ENCODE assay signal across 27 mouse cellular contexts in genomic region chr7:127341356-127341755, GRCm38 (mm10). TPM values are rescaled to one million over a fixed set of nuclear protein-coding genes. Genes with fewer than 3 reads are reported as not detected.
DNase-seq lines count a peak whose midpoint lies in the region; ATAC-seq and TF ChIP-seq lines count a peak whose summit lies in the region.
"Had no signal": no experiment of that assay in that cellular context is flagged by ENCODE, and none has a peak within 500 bp of the region (broad histone marks: within the 10 kb centered on the region; RNA-seq: fewer than 3 reads in every experiment).

No protein-coding gene starts in this region.

- no peak overlapping the region for H3K27ac ChIP-seq in kidney, embryonic 14.5 days (ENCODE audit: low read depth, low read length)
- H3K27ac ChIP-seq in kidney, adult 2 months (ENCODE audit: insufficient read depth, low read depth, low read length) = peak overlapping the region; percentile 64
- H3K27ac ChIP-seq in neural tube, embryonic 15.5 days (replicated peaks) = no peak overlapping the region
- H3K27ac ChIP-seq: gastrocnemius, adult 2 months; heart, embryonic 13.5 days; hindbrain, embryonic 10.5 days; intestine, embryonic 15.5 days; layer of hippocampus, adult 2 months; liver, embryonic 13.5 days; macrophage; neural tube, embryonic 13.5 days had no signal

- no peak overlapping the region for H3K4me3 ChIP-seq in kidney, embryonic 14.5 days (ENCODE audit: low read length)
- no peak overlapping the region for H3K4me3 ChIP-seq in kidney, adult 2 months (ENCODE audit: insufficient read depth, low read depth, low read length)
- no peak overlapping the region for H3K4me3 ChIP-seq in neural tube, embryonic 15.5 days (replicated peaks)
- H3K4me3 ChIP-seq: gastrocnemius, adult 2 months; heart, embryonic 13.5 days; hindbrain, embryonic 10.5 days; intestine, embryonic 15.5 days; layer of hippocampus, adult 2 months; liver, embryonic 13.5 days; neural tube, embryonic 13.5 days had no signal

- no peaks in the 10 kb centered on the region for H3K27me3 ChIP-seq in kidney, embryonic 14.5 days (ENCODE audit: control insufficient read depth, insufficient read depth, low read length)
- no peaks in the 10 kb centered on the region for H3K27me3 ChIP-seq in kidney, adult 2 months (replicated peaks; ENCODE audit: control insufficient read depth, insufficient read depth, low read length)
- no peaks in the 10 kb centered on the region for H3K27me3 ChIP-seq in neural tube, embryonic 15.5 days (replicated peaks)
- H3K27me3 ChIP-seq: heart, embryonic 13.5 days; intestine, embryonic 15.5 days; liver, embryonic 13.5 days; neural tube, embryonic 13.5 days had no signal

- H3K9ac ChIP-seq in kidney, embryonic 14.5 days (ENCODE audit: low read depth, low read length) = no peak overlapping the region
- H3K9ac ChIP-seq in neural tube, embryonic 15.5 days (replicated peaks) = no peak overlapping the region
- H3K9ac ChIP-seq: heart, embryonic 13.5 days; intestine, embryonic 15.5 days; liver, embryonic 13.5 days; neural tube, embryonic 13.5 days had no signal

- peak; percentile 89 for DNase-seq in kidney, adult 11 months
- DNase-seq in kidney, adult 2 months = peak; percentile 90
- peak; percentile 90 for DNase-seq in kidney, adult 9 months
- DNase-seq in kidney, postnatal 14 days = peak; percentile 74
- no peak for DNase-seq in spleen, postnatal 10 days (ENCODE audit: low spot score in 2 of 2)
- no peak for DNase-seq in cerebellum, postnatal 25 days
- DNase-seq: adrenal gland, postnatal 25 days; B cell, adult 2 months; cerebellum, adult 18-20 months; cerebellum, postnatal 36 days; gastrocnemius, adult 2 months; gastrocnemius, postnatal 36 days; heart, postnatal 10 days; liver, embryonic 13.5 days; lung, adult 2 months; lung, postnatal 10 days; thymus, postnatal 4 days had no signal

- WGBS in kidney, embryonic 14.5 days = 81% methylated on average over 8 of the region's 8 CpGs
- 30% methylated on average over 8 of the region's 8 CpGs for WGBS in kidney, adult 2 months
- 95% methylated on average over 8 of the region's 8 CpGs for WGBS in neural tube, embryonic 15.5 days

- H3K9me3 ChIP-seq in kidney, embryonic 14.5 days (ENCODE audit: control insufficient read depth, low read length) = no peaks in the 10 kb centered on the region
- no peaks in the 10 kb centered on the region for H3K9me3 ChIP-seq in neural tube, embryonic 15.5 days (replicated peaks)
- H3K9me3 ChIP-seq: heart, embryonic 13.5 days; hindbrain, embryonic 10.5 days; intestine, embryonic 15.5 days; liver, embryonic 13.5 days; neural tube, embryonic 13.5 days had no signal

- peaks cover 7% of the 10 kb centered on the region for H3K4me1 ChIP-seq in kidney, embryonic 14.5 days (ENCODE audit: control insufficient read depth, insufficient read depth, low read length)
- H3K4me1 ChIP-seq in kidney, adult 2 months (ENCODE audit: control insufficient read depth, insufficient read depth, low read length) = peaks cover 32% of the 10 kb centered on the region
- peaks cover 21% of the 10 kb centered on the region for H3K4me1 ChIP-seq in neural tube, embryonic 15.5 days

- no peak for ATAC-seq in kidney, embryonic 14.5 days (ENCODE audit: low FRiP score, low TSS enrichment)
- no peak for ATAC-seq in neural tube, embryonic 15.5 days (ENCODE audit: low FRiP score)
- ATAC-seq: forebrain, embryonic 14.5 days; hindbrain, embryonic 16.5 days; intestine, embryonic 15.5 days had no signal

- TF ChIP-seq CTCF in kidney, adult 2 months (conservative IDR thresholded peaks at IDR 0.05; ENCODE audit: insufficient read depth, insufficient read length, low read depth, low read length) = no peak

- no peak overlapping the region for H3K4me2 ChIP-seq in kidney, embryonic 14.5 days (replicated peaks; ENCODE audit: low read depth, low read length)
- H3K4me2 ChIP-seq in neural tube, embryonic 15.5 days = no peak overlapping the region
- H3K4me2 ChIP-seq: heart, embryonic 13.5 days; intestine, embryonic 15.5 days; liver, embryonic 13.5 days; neural tube, embryonic 13.5 days had no signal

- peak; percentile 13 for TF ChIP-seq POLR2A in kidney, adult 2 months (IDR thresholded peaks at IDR 0.05; ENCODE audit: low read depth, low read length)

- peaks cover 21% of the 10 kb centered on the region for H3K36me3 ChIP-seq in kidney, embryonic 14.5 days (ENCODE audit: control insufficient read depth, insufficient read depth, low read length)
- no peaks in the 10 kb centered on the region for H3K36me3 ChIP-seq in kidney, adult 2 months (ENCODE audit: control insufficient read depth, insufficient read depth, low read length)
- peaks cover 26% of the 10 kb centered on the region for H3K36me3 ChIP-seq in neural tube, embryonic 15.5 days

RNA-seq across cellular contexts. Expression of gene Zfp768, which starts 4.0 kb away (rescaled TPM):
- 7.0 and 7.6 TPM in 2 replicates for polyA plus RNA-seq in kidney, embryonic 14.5 days (2014; fragmentation: Nextera tagmentation; extraction: Ambion mirVana)
- 36.7 and 52.0 TPM in 2 replicates for polyA plus RNA-seq in kidney, adult 2 months (2012; rRNA removed)
- 17.4 and 17.8 TPM in 2 replicates for polyA plus RNA-seq in neural tube, embryonic 15.5 days (2015; fragmentation: Nextera tagmentation; extraction: Ambion mirVana)

RNA-seq across cellular contexts. Expression of gene Zfp747, which starts 34.5 kb away (rescaled TPM):
- polyA plus RNA-seq in kidney, embryonic 14.5 days (2014; fragmentation: Nextera tagmentation; extraction: Ambion mirVana) = 5.7 and 8.4 TPM in 2 replicates
- 6.5 and 7.2 TPM in 2 replicates for polyA plus RNA-seq in kidney, adult 2 months (2012; rRNA removed)
- 8.1 and 8.5 TPM in 2 replicates for polyA plus RNA-seq in neural tube, embryonic 15.5 days (2015; fragmentation: Nextera tagmentation; extraction: Ambion mirVana)

RNA-seq across cellular contexts. Expression of gene Itgal, which starts 45.3 kb away (rescaled TPM):
- 0.80 and 1.0 TPM in 2 replicates for polyA plus RNA-seq in kidney, embryonic 14.5 days (2014; fragmentation: Nextera tagmentation; extraction: Ambion mirVana)
- polyA plus RNA-seq in kidney, adult 2 months (2012; rRNA removed) = 2.9 and 7.2 TPM in 2 replicates
- polyA plus RNA-seq in neural tube, embryonic 15.5 days (2015; fragmentation: Nextera tagmentation; extraction: Ambion mirVana) = 0.18 and 5.4 TPM in 2 replicates

RNA-seq across cellular contexts. Expression of gene 9130019O22Rik, which starts 45.6 kb away (rescaled TPM):
- polyA plus RNA-seq in kidney, embryonic 14.5 days (2014; fragmentation: Nextera tagmentation; extraction: Ambion mirVana) = 2.6 and 7.2 TPM in 2 replicates
- polyA plus RNA-seq in kidney, adult 2 months (2012; rRNA removed) = 3.3 and 3.4 TPM in 2 replicates
- 4.4 and 4.8 TPM in 2 replicates for polyA plus RNA-seq in neural tube, embryonic 15.5 days (2015; fragmentation: Nextera tagmentation; extraction: Ambion mirVana)

RNA-seq across cellular contexts. Expression of gene E430018J23Rik, which starts 52.1 kb away (rescaled TPM):
- 5.5 and 8.0 TPM in 2 replicates for polyA plus RNA-seq in kidney, embryonic 14.5 days (2014; fragmentation: Nextera tagmentation; extraction: Ambion mirVana)
- 5.5 and 7.4 TPM in 2 replicates for polyA plus RNA-seq in kidney, adult 2 months (2012; rRNA removed)
- polyA plus RNA-seq in neural tube, embryonic 15.5 days (2015; fragmentation: Nextera tagmentation; extraction: Ambion mirVana) = 5.0 and 5.2 TPM in 2 replicates

Comparison
In these comparisons a context has a peak if more than half of its experiments do, and no peak if none do; other contexts are left out.
1. DNase-seq: peak in kidney, adult 11 months (single experiment), kidney, adult 2 months (single experiment), kidney, adult 9 months (single experiment) and kidney, postnatal 14 days (single experiment); none in spleen, postnatal 10 days (0 of 2) and cerebellum, postnatal 25 days (0 of 2).